Mouse (Mus musculus) E14TG2a.4 (cell line): ENCODE data around the gene Kif1b.

Experiments
- CTCF ChIP-seq: conservative IDR thresholded peaks from 2 replicates; pipeline ENCODE4 v1.5.1; 2014; ENCODE audit warnings: low read length
- POU5F1 ChIP-seq: IDR thresholded peaks from 2 replicates; pipeline ENCODE4 v1.6.1; 2014; ENCODE audit warnings: low read length, borderline replicate concordance

DNA sequence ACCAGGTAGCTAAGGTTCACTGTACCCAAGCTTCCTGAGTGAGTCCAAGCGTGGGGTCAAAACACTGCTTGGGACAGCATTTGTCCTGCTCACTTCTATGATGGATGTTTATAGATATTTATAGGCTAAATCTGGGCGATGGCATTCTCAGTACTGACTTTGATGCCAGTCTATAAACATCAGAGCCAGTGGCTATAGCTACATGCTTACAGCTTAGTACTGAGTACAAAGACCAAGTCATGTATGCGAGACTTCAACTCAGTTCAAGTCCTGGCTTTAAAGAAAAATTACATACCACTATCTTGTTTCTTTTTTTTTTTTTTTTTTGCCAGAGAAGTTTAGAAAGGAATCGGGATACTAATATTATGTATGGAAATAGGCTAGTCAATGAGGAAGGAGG is 52.7 kb downstream of the Kif1b start:
- TF ChIP-seq CTCF (no peak), POU5F1 (no peak)
